Mouse (Mus musculus): ENCODE measurements around the gene Irak3. TPM values are rescaled to one million over a fixed set of nuclear protein-coding genes. Genes with fewer than 3 reads are reported as not detected.
"Not testable (repeated sequence)": the region's sequence is repeated elsewhere in the genome, so short reads cannot be mapped to it uniquely, and the experiment has no call there.

Gene Irak3
- 0.80 TPM in 2 replicates for polyA plus RNA-seq (2012; rRNA removed)

- peak in 1 of 2 experiments; percentile 89 for DNase-seq (ENCODE audit: extremely low spot score in 1 of 2, low spot score in 1 of 2)
Observed at GRCm38 (mm10) chr10:120201961-120202402, at the start of gene Irak3. Gene Irak3, minus strand, starts transcription at chr10:120202130.

DNA sequence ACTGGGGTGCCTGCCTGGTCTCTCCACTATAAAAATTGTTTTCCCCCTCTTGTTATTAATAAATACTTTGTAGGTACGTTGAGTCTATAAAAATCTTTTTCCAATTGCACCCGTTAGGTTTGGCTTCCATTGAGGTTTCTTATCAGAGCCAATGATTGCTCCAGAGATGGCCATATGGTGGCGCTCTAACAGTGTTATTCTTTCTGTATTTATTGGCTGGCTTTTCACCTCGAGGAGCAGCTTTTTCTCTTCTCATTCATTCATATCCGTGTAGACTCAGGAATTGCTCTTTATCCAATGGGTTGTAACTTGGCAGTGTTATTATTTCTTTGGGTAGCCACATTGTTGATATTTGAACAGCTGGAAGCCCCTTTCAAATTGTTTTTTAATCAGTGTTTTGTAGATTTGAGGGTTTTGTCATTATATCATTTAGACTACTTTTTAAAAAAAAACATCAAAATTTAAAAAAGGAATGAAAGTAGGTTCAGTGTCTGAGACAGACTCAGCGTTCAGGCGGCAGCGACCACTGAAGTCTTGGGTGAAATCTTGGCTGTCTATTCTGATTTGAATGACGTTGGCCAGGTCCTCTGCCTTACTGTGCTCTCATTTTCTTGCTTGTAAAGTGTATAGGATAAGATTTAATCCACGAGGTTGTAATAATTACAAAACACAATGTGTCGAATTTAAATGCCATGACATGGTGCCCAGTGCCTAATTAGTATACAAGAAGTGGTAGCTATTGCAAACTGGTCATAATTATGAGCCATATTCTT lies 49.2 kb upstream of the Irak3 start:
- DNase-seq (ENCODE audit: extremely low spot score in 1 of 2, low spot score in 1 of 2) = no peak

DNA sequence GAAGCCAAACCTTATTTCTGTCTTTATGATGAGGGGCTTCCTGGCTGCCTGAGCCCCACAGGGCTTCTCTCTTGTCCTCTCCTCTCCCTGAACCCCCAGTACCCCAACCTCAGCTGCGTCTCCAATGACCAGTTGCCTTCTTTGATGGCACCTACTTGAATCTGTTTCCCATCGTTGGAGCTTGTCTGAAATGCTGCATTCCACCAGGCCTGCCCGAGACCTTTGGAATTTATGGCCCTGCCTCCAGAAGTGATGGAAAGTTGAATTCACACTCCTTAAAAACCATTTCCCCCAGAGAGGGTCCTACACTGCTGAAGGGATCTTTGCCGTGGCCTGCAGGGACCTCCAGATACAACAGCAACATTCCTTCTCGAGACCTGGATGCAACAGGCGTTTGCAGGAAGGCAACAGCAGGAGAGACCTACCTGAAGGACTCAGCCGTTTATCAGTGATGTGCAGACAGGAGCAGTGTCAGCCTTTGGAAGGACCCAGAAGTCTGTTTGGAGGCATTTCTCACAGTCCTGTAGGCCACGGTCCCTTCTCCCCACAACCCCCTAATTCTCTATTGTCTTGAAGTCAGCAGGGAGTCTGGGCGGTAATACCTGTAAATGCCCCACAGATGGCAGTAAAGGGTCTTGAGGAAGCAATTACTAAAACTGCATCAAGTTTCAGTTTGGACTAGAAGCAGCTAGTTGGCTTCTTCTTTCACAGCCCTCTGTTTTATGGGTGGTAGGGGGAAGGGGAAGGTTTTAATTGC lies 45.2 kb upstream of the Irak3 start:
- DNase-seq (ENCODE audit: extremely low spot score in 1 of 2, low spot score in 1 of 2) = peak; percentile 33 to 73

- no peak for DNase-seq (ENCODE audit: extremely low spot score in 1 of 2, low spot score in 1 of 2)
Observed at GRCm38 (mm10) chr10:120245681-120246080, 43.8 kb upstream of the Irak3 start.

DNA sequence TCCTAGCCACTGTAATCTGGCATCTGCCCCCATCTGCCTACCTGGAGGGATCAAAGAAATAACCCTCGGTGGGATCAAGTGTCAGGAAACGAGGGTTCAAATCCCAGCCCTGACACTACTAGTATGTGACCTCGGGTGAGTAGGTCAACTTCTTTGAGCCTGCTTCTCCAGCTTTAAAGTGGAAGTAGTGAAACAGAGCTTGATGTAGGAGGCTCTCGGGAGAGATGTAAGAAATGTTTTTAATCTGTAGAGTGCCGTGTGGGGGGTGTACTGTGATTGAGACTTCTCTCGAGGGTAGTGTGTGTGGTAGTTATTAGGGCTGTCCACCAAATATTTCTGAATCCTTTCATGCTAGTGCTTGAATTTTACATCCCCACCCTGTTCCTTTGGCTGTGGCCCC lies 40.5 kb upstream of the Irak3 start:
- DNase-seq (ENCODE audit: extremely low spot score in 1 of 2, low spot score in 1 of 2) = no peak

- no peak for DNase-seq (ENCODE audit: extremely low spot score in 1 of 2, low spot score in 1 of 2)
Observed at GRCm38 (mm10) chr10:120239476-120239875, 37.5 kb upstream of the Irak3 start.

GRCm38 (mm10) chr10:120238241-120238640 lies 36.3 kb upstream of the Irak3 start:
- no peak for DNase-seq (ENCODE audit: extremely low spot score in 1 of 2, low spot score in 1 of 2)

GRCm38 (mm10) chr10:120236855-120237254 lies 34.9 kb upstream of the Irak3 start:
- no peak for DNase-seq (ENCODE audit: extremely low spot score in 1 of 2, low spot score in 1 of 2)

- DNase-seq (ENCODE audit: extremely low spot score in 1 of 2, low spot score in 1 of 2) = peak in 1 of 2 experiments; percentile 75
Observed at GRCm38 (mm10) chr10:120233655-120234367, 31.9 kb upstream of the Irak3 start.

DNA sequence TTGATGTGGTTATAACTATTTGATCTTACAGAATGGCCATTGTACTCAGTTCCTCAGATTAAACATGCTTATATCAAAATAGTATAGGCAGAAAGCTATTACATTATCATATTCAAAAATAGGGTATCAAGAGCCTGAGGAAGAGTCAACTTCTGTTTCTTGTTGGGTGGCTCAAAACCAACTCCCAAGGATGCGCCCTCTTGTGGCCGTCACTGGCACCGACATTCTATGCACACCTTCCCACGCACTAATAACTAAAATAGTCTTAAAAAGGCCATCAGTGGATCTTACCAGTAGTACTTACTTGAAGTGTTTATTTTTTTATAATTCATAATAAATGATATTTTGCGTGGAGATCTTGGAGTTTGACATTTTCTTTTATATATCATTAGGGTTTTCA lies 29.8 kb upstream of the Irak3 start:
- peak in 1 of 2 experiments; percentile 69 for DNase-seq (ENCODE audit: extremely low spot score in 1 of 2, low spot score in 1 of 2)

DNA sequence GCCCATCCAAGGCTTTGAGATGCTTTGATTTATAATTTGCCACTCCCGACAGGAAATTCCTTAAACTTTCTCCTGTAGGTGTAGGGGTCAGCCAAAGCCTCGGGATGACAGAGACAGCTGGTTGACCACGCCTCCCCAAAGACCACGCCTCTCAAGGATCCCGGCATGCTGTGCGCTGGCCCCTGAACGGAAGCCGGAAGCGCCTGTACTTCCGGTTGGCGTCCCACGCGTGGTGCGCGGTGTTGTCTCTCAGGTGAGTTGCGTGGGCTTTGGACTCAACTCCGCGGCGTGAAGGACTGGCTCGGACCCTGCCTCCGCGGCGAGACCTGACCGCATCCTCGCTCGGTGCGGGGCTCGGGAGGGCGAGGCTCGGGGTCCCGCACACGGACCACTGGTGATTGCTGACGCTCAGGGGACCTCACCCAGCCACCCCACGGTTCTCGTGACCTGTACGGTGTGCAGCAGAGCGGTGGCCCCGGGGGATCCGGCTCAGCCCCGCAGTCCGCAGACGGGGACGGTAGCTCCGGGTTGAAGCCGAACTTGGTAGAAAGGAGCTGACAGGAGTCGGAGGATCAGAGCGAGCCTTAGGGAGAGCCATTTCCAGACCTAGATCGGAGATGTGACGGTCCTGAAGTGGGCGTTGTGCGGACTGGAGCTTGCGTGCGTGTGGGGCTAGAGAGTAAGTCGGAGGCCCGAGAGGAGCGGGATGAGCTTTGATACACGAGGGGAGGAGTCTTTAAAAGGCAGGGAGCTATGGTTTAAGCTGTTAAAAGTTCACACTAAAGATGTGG lies 25.1 kb upstream of the Irak3 start, which contains the start of gene Llph:
Gene Llph (plus strand): TSS at position 200 of the 791 bp plus-strand sequence.
- DNase-seq (ENCODE audit: extremely low spot score in 1 of 2, low spot score in 1 of 2) = peak; percentile 64 to 89

GRCm38 (mm10) chr10:120220776-120221175 lies 18.8 kb upstream of the Irak3 start:
- DNase-seq (ENCODE audit: extremely low spot score in 1 of 2, low spot score in 1 of 2) = no peak

GRCm38 (mm10) chr10:120219578-120220359 lies 17.8 kb upstream of the Irak3 start:
- no peak for DNase-seq (ENCODE audit: extremely low spot score in 1 of 2, low spot score in 1 of 2)

- DNase-seq (ENCODE audit: extremely low spot score in 1 of 2, low spot score in 1 of 2) = no peak
Observed at GRCm38 (mm10) chr10:120218996-120219395, 17.1 kb upstream of the Irak3 start.

DNA sequence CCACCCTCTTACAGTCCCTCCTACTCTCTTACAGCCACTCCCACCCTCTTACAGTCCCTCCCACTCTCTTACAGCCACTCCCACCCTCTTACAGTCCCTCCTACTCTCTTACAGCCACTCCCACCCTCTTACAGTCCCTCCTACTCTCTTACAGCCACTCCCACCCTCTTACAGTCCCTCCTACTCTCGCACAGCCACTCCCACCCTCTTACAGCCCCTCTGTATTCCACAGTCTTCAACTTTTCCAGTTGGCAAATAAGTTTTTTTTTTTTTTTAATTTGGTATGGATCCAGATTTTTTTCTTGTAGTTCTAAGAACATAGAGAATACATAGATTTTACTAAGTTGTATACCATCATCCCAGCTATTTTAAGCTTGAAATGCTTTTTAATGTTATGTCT lies 15.2 kb upstream of the Irak3 start:
- not testable (repeated sequence) for DNase-seq (ENCODE audit: extremely low spot score in 1 of 2, low spot score in 1 of 2)

GRCm38 (mm10) chr10:120210096-120210495 lies 8.2 kb upstream of the Irak3 start:
- DNase-seq (ENCODE audit: extremely low spot score in 1 of 2, low spot score in 1 of 2) = no peak

- DNase-seq (ENCODE audit: extremely low spot score in 1 of 2, low spot score in 1 of 2) = no peak
Observed at GRCm38 (mm10) chr10:120209539-120209925, 7.6 kb upstream of the Irak3 start.

DNA sequence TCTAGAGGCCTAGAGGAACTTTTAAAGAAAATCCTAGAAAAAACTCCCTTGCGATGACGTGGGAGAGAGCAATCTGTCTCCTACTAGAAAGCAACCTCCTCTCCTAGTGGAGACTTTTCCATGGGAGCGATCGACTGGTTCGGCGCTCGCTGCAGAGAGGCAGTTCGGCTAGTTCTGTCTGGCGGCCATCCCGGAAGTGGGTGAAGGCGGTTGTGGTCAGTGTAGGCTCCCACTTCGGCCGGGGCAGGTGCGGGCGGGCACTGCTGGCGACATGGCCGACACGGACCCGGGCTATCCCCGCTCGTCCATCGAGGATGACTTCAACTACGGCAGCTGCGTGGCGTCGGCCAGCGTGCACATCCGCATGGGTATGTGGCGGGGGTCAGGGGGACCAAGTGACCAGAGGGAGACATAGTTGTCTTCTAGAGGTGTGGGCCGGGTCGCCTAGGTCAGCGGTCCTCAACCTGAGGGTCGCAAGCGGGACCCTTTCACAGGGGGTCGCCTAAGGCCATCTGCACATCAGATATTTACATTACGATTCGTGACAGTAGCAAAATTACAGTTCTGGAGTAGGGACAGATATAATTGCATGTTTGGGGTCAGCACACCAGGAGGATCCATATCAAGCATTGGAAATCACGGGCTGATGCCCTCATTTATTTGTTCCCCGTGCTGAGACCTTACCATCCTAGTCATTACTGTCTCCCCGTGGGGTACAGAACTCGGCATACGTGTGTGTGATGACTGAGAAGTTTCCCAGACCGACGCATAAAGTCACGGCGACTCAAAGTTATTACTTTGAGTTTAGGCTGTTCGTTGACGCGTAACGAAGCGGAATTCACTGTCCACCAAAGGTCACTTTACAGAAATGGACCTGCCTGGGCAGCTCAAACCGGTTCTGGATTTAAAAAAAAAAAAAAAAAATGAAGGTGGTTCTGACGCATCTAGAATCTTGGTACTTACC lies 6.9 kb upstream of the Irak3 start:
- peak; percentile 86 to 94 for DNase-seq (ENCODE audit: extremely low spot score in 1 of 2, low spot score in 1 of 2)

Measured in frontal cortex, adult 2 months (tissue).